Mouse (Mus musculus) hindbrain, embryonic 11.5 days (tissue): ENCODE results near the gene Ebna1bp2. TPM values are rescaled to one million over a fixed set of nuclear protein-coding genes. Genes with fewer than 3 reads are reported as not detected.

ENCODE experiments used
- ATAC-seq: fragments of 200-750 bp; cut with Nextera tagmentation; 2 replicates; pipeline ENCODE4 v1.8.0; 2017; ENCODE audit warnings: mild to moderate bottlenecking, moderate TSS enrichment, moderate library complexity; ENCODE audit not compliant: low FRiP score
- DNase-seq: peaks from one replicate; pipeline ENCODE4 v3.0.0-alpha.2; 2015; ENCODE audit warnings: low spot score
- H3K27ac ChIP-seq: fragments of 300-500 bp; sonication (generic); 2 replicates; pipeline ENCODE4 v1.5.1; 2014; ENCODE audit warnings: mild to moderate bottlenecking, low read depth, low read length
- H3K27me3 ChIP-seq: fragments of 300-500 bp; sonication (generic); 2 replicates; pipeline ENCODE4 v1.6.1; 2014; ENCODE audit warnings: mild to moderate bottlenecking, low read length, moderate library complexity, mixed read lengths; ENCODE audit not compliant: control insufficient read depth, insufficient read depth
- H3K36me3 ChIP-seq: fragments of 300-500 bp; sonication (generic); 2 replicates; pipeline ENCODE4 v1.6.1; 2014; ENCODE audit warnings: mild to moderate bottlenecking, low read length, moderate library complexity, mixed read lengths; ENCODE audit not compliant: control insufficient read depth, insufficient read depth
- H3K4me1 ChIP-seq: fragments of 300-500 bp; sonication (generic); replicated peaks from 2 replicates; pipeline ENCODE4 v1.6.1; 2014; ENCODE audit warnings: low read length, mixed read lengths; ENCODE audit not compliant: control insufficient read depth, insufficient read depth
- H3K4me2 ChIP-seq: fragments of 300-500 bp; sonication (generic); replicated peaks from 2 replicates; pipeline ENCODE4 v1.6.1; 2014; ENCODE audit warnings: mild to moderate bottlenecking, low read depth, low read length
- H3K4me3 ChIP-seq: fragments of 300-500 bp; sonication (generic); 2 replicates; pipeline ENCODE4 v1.5.1; 2014; ENCODE audit warnings: low read depth, low read length
- H3K9ac ChIP-seq: fragments of 300-500 bp; sonication (generic); 2 replicates; pipeline ENCODE4 v1.6.1; 2014; ENCODE audit warnings: low read depth, low read length
- H3K9me3 ChIP-seq: fragments of 300-500 bp; sonication (generic); 2 replicates; pipeline ENCODE4 v1.6.1; 2016; ENCODE audit warnings: low read length; ENCODE audit not compliant: control insufficient read depth
- WGBS: fragments of 180-500 bp; shearing (Covaris S2); extraction: QIAGEN DNeasy Blood & Tissue Kit; methylation state at CpG from one replicate; pipeline ENCODE4 v1.1.7; 2014; 5-methylcytosine and 5-hydroxymethylcytosine counted together
- polyA plus RNA-seq: library from polyadenylated mRNA; unstranded; fragments of >200 nt; fragmentation: Nextera tagmentation; extraction: Ambion mirVana; gene quantifications from 2 replicates; pipeline ENCODE4 v1.2.1, GENCODE M21; 2014

The Ebna1bp2 gene
- polyA plus RNA-seq, 1 experiment from 2014 or later, result 192 TPM

DNA sequence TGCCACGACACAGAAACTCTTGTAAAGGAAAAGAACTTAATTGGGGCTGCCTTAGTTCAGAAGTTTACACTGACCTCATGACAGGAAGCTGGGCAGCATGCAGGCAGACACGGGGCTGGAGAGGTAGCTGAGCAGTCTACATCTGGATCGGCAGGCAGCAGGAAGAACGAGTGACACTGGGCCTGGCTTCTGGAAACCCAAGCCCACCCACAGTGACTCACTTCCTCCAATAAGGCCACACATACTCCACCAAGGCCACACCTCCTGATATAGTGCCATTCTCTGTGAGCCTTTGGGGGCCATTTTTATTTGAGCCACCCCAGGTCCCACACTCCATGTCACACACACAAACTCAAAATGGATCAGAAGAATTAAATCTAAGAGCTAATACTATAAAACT, 16.5 kb upstream of the Ebna1bp2 start:
- no peaks in the 10 kb centered on the region for H3K27me3 ChIP-seq
- H3K27ac ChIP-seq, result no peak overlapping the region
- H3K9me3 ChIP-seq, result no peaks in the 10 kb centered on the region
- H3K4me2 ChIP-seq, result no peak overlapping the region
- ATAC-seq, result no peak
- H3K36me3 ChIP-seq, result no peaks in the 10 kb centered on the region
- no peak overlapping the region for H3K9ac ChIP-seq
- DNase-seq, result no peak
- WGBS, result 68% methylated on average over 4 of the region's 4 CpGs
- H3K4me3 ChIP-seq, result no peak overlapping the region
- H3K4me1 ChIP-seq, result no peaks in the 10 kb centered on the region

GRCm38 (mm10) chr4:118609836-118610235, 10.8 kb upstream of the Ebna1bp2 start:
- ATAC-seq (no peak), DNase-seq (no peak)
- Histone ChIP-seq H3K27ac (no peak overlapping the region), H3K36me3 (no peaks in the 10 kb centered on the region), H3K4me2 (no peak overlapping the region), H3K9ac (no peak overlapping the region), H3K4me1 (no peaks in the 10 kb centered on the region), H3K27me3 (no peaks in the 10 kb centered on the region), H3K9me3 (no peaks in the 10 kb centered on the region), H3K4me3 (no peak overlapping the region)
- WGBS, result 72% methylated on average over 3 of the region's 3 CpGs

GRCm38 (mm10) chr4:118612619-118613018, 8.0 kb upstream of the Ebna1bp2 start:
- DNase-seq (peak; percentile 48), ATAC-seq (no peak)
- Histone ChIP-seq H3K27ac (no peak overlapping the region), H3K4me3 (no peak overlapping the region), H3K9me3 (no peaks in the 10 kb centered on the region), H3K9ac (no peak overlapping the region), H3K4me1 (no peaks in the 10 kb centered on the region), H3K36me3 (no peaks in the 10 kb centered on the region), H3K27me3 (no peaks in the 10 kb centered on the region), H3K4me2 (no peak overlapping the region)
- 20% methylated on average over 11 of the region's 11 CpGs for WGBS

- H3K4me2 ChIP-seq, result no peak overlapping the region
- no peak for DNase-seq
- no peaks in the 10 kb centered on the region for H3K4me1 ChIP-seq
- H3K27ac ChIP-seq, result no peak overlapping the region
- no peak for ATAC-seq
- no peaks in the 10 kb centered on the region for H3K36me3 ChIP-seq
- WGBS, result 88% methylated on average over 11 of the region's 11 CpGs
- no peak overlapping the region for H3K9ac ChIP-seq
- H3K9me3 ChIP-seq, result no peaks in the 10 kb centered on the region
- no peaks in the 10 kb centered on the region for H3K27me3 ChIP-seq
- H3K4me3 ChIP-seq, result no peak overlapping the region
Observed at GRCm38 (mm10) chr4:118615412-118615811, 5.2 kb upstream of the Ebna1bp2 start.

- H3K9ac ChIP-seq, result peak overlapping the region; percentile 67
- H3K4me3 ChIP-seq, result peak overlapping the region; percentile 86
- WGBS, result under 1% methylated on average over 23 of the region's 23 CpGs
- H3K9me3 ChIP-seq, result no peaks in the 10 kb centered on the region
- H3K27ac ChIP-seq, result no peak overlapping the region
- DNase-seq, result no peak
- peaks cover 9% of the 10 kb centered on the region; the same call in 1 of the 2 replicates for H3K36me3 ChIP-seq
- no peaks in the 10 kb centered on the region for H3K4me1 ChIP-seq
- no peak; the same call in 1 of the 2 replicates for ATAC-seq
- H3K27me3 ChIP-seq, result no peaks in the 10 kb centered on the region
- H3K4me2 ChIP-seq, result peak overlapping the region; percentile 93
Observed at GRCm38 (mm10) chr4:118620967-118621320, 345 bp downstream of the Ebna1bp2 start.

DNA sequence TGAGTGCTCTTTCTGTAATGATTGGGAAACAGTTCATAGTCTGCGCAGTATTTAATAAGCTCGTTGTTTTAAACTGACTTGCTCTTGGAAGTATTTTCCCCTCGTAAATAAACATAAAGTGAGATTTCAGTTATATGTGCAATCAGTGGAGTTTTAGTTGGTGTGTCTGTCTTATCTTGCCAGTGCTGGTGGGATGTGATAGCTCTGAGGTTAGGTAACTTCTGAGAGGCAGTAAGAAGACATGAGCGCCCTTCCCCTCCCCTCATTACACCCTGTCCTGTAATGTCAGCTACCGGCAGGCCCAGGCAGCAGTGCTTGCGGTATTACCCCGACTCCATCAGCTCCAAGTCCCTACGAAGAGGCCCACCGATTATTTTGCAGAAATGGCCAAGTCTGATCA, 1.2 kb downstream of the Ebna1bp2 start:
- Histone ChIP-seq H3K27ac (no peak overlapping the region), H3K36me3 (peaks cover 9% of the 10 kb centered on the region; the same call in 1 of the 2 replicates), H3K4me1 (no peaks in the 10 kb centered on the region), H3K4me2 (peak overlapping the region; percentile 93), H3K9ac (no peak overlapping the region; the same call in 1 of the 2 replicates), H3K9me3 (no peaks in the 10 kb centered on the region), H3K27me3 (no peaks in the 10 kb centered on the region), H3K4me3 (peak overlapping the region; percentile 86)
- 87% methylated on average over 9 of the region's 9 CpGs for WGBS
- ATAC-seq (no peak), DNase-seq (no peak)

- ATAC-seq (no peak), DNase-seq (no peak)
- Histone ChIP-seq H3K9me3 (no peaks in the 10 kb centered on the region), H3K4me3 (no peak overlapping the region), H3K27ac (no peak overlapping the region), H3K36me3 (0 out of 2 replicates have a peak, but pooled peaks cover 5% of the 10 kb centered on the region), H3K27me3 (no peaks in the 10 kb centered on the region), H3K9ac (no peak overlapping the region), H3K4me1 (no peaks in the 10 kb centered on the region), H3K4me2 (no peak overlapping the region)
- WGBS, result 88% methylated on average over 5 of the region's 5 CpGs
Observed at GRCm38 (mm10) chr4:118630261-118630660, 9.7 kb downstream of the Ebna1bp2 start.

GRCm38 (mm10) chr4:118642346-118643190, 22.0 kb downstream of the Ebna1bp2 start:
- Histone ChIP-seq H3K4me2 (no peak overlapping the region), H3K4me1 (no peaks in the 10 kb centered on the region), H3K27ac (no peak overlapping the region), H3K9ac (no peak overlapping the region), H3K36me3 (no peaks in the 10 kb centered on the region), H3K4me3 (no peak overlapping the region), H3K27me3 (no peaks in the 10 kb centered on the region), H3K9me3 (no peaks in the 10 kb centered on the region)
- ATAC-seq, result no peak
- DNase-seq, result no peak
- 62% methylated on average over 20 of the region's 20 CpGs for WGBS

DNA sequence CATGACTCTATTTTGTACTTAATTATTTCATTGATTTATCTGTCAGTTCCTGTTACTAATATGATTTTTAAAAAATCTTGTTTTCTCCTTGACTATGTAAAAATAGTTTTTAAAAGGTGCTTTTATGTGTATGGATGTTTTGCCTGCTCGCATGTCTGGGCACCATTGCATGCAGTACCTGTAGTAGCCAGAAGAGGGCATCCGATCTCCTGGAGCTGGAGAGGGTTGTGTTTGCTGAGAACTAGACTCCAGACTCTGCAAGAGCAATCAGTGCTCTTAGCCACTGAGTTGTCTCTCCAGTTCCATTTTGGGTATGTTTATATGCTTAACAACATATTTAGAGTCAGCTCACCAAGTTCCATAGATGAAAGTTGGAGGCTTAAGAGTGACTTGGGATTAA, 24.6 kb downstream of the Ebna1bp2 start:
- H3K9me3 ChIP-seq, result no peaks in the 10 kb centered on the region
- H3K4me3 ChIP-seq, result no peak overlapping the region
- H3K27ac ChIP-seq, result no peak overlapping the region
- no peak overlapping the region for H3K9ac ChIP-seq
- H3K4me1 ChIP-seq, result no peaks in the 10 kb centered on the region
- H3K27me3 ChIP-seq, result no peaks in the 10 kb centered on the region
- H3K4me2 ChIP-seq, result no peak overlapping the region
- ATAC-seq (no peak), DNase-seq (peak; percentile 84)
- 14% methylated on average over 2 of the region's 2 CpGs for WGBS
- no peaks in the 10 kb centered on the region for H3K36me3 ChIP-seq
